Mouse (Mus musculus) cerebral cortex, adult 2 months (tissue): ENCODE data around the gene Uvrag.

ENCODE experiments used
- WGBS: fragments of 180-500 bp; shearing (Covaris S2); methylation state at CpG from one replicate; pipeline ENCODE4 v1.1.7; 2018; 5-methylcytosine and 5-hydroxymethylcytosine counted together

The Uvrag gene

GRCm38 (mm10) chr7:98976839-98977457, 164.0 kb downstream of the Uvrag start:
- WGBS = 69% methylated on average over 12 of the region's 12 CpGs

DNA sequence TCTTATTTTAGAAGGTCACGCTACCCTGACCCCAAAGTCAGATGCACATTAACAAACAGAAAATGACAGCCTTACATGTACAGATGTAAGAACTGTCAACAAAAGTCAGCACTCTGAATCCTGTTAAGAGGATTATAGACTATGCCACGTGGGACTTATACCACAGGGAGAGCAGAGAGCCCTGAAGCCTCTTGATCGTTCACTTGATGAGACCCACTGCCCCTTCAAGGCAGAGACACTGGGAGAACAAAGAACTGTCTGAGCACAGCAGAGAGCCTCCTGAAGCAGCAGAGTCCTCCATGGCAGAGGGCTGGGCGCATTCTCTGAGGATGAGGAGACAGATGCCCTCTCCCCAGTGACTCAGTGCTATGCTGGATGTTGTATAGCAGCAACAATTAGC, 166.4 kb downstream of the Uvrag start:
- 70% methylated on average over 4 of the region's 4 CpGs for WGBS

DNA sequence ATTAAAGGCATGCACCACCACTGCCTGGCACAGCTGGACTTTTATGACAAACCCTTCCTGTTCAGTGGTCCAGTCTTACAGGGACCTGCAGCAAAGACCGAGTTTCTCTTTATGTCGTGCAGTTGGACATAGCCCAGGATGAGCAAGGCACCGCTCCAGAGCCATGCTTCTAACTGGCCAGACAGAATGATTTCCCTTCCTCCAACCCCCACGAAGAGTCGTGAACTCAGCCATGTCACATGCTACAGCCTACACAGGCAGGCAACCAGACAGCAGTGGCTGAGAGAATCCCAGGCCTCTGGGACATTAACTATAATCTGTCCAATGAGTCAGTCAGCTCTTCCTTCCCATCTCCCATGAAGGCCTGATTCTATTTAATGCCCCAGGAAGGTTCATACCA, 170.2 kb downstream of the Uvrag start:
- WGBS = 57% methylated on average over 5 of the region's 5 CpGs

DNA sequence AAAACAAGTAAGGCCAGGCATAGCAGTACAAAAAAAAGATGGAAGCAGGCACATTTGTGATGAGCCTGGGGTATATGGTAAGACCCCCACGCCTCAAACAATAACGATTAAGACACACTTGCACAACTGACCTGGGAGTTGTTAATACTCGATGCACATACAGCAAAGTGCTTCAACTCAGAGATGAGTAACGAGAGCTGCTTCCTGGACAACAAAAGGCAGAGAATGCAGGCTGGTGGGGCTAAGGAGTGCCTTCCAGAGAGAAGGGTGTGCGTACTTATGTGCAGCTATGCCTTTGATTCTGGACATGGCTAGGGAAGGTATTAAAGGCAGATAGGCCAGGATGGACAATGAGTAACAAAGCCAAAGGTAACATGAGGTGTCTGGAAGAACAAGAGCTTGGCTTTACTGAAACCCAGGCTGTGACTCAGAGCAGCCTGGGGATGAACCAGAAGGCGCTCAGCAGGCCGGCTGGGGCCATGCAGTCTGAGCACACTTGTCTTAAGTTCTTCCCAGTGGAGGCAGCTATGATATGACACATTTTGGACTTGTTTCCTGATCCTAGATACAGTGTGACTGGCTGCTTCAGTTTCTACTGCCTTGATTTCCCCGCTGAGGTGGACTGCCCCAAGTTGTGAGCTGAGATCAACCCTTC, 172.1 kb downstream of the Uvrag start:
- WGBS = 79% methylated on average over 8 of the region's 8 CpGs

- WGBS = 28% methylated on average over 16 of the region's 16 CpGs
These were observed 172.8 kb downstream of the Uvrag start for GRCm38 (mm10) chr7:98968082-98968674.

- 60% methylated on average over 7 of the region's 7 CpGs for WGBS
These were observed 173.3 kb downstream of the Uvrag start for GRCm38 (mm10) chr7:98967672-98968071.

GRCm38 (mm10) chr7:98963581-98963980, 177.4 kb downstream of the Uvrag start:
- 89% methylated on average over 13 of the region's 13 CpGs for WGBS

DNA sequence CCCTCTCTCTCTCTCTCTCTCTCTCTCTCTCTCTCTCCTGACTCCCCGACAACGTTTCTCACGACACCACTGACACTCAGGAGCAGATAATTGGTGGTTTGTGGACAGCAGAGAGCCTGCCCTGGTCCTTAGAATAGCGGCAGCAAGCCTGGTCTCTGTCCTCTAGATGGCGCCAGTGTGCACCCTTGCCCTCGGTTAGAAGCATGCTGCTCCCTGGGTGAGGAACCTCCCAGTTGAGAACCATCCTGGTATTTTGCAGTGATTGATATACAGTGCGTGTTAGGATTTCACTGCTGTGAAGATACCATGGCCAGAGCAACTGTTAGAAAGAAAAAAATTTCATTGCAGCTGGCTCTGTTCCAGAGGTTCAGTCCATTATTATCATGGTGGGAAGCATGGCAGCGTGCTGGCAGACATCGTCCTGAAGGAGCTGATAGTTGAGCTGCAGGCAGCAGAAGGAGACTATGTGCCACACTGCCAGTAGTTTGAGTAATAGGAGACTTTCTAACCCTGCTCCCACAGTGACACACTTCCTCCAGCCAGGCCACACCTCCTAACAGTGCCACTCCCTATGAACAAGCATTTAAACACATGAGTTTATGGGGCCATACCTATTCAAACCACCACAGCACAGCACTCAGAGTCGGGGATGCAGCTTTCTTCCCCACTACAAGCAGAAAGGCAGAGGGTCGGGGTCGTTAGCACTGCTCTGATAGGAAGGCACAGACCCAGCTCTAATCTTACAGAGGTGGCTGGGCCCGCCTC, 178.2 kb downstream of the Uvrag start:
- 53% methylated on average over 13 of the region's 13 CpGs for WGBS

GRCm38 (mm10) chr7:98962074-98962473, 178.9 kb downstream of the Uvrag start:
- 89% methylated on average over 11 of the region's 11 CpGs for WGBS

DNA sequence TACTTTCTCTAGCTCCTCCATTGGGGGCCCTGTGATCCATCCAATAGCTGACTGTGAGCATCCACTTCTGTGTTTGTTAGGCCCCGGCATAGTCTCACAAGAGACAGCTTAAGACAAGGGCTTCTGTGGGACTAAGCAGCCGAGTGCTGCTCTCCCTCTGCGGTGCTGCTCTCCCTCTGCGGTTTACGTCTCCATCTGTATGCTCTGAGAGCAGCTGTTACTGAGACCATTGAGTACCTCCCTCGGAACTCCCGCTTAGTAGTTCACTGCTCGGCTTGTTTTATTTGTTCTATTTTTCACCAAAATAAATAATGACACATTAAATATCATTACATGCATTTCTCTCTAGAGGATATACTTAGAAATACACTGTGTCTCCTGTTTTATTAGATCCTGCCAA, 180.7 kb downstream of the Uvrag start:
- 82% methylated on average over 8 of the region's 8 CpGs for WGBS

- WGBS = 94% methylated on average over 5 of the region's 5 CpGs
These were observed 181.7 kb downstream of the Uvrag start for GRCm38 (mm10) chr7:98959246-98959645.

GRCm38 (mm10) chr7:98958172-98958571, 182.8 kb downstream of the Uvrag start:
- 64% methylated on average over 11 of the region's 11 CpGs for WGBS

GRCm38 (mm10) chr7:98957111-98957741, 183.7 kb downstream of the Uvrag start:
- WGBS = 89% methylated on average over 8 of the region's 8 CpGs

GRCm38 (mm10) chr7:98956609-98957008, 184.3 kb downstream of the Uvrag start:
- WGBS = 72% methylated on average over 1 of the region's 1 CpGs

- 80% methylated on average over 3 of the region's 3 CpGs for WGBS
These were observed 187.3 kb downstream of the Uvrag start for GRCm38 (mm10) chr7:98953649-98954048.

DNA sequence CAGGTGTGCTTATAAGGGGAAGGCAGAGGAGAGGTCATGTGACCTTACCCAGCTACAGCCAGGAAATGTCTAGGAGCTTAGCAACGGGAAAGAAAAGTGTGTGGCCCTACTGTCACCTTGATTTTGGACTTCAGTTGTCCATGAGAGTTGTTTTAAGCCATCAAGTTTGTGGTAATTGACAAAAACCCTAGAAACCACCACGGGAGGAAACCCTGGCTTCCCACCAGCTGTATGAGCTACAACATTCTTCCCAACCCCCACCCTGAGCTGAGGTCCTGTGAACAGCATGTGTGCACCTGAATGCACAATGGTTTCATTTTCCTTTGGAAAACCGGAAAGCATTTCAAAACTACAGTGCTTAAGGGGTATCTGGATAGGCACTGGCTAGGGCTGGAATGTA, 196.0 kb downstream of the Uvrag start:
- 68% methylated on average over 3 of the region's 3 CpGs for WGBS

DNA sequence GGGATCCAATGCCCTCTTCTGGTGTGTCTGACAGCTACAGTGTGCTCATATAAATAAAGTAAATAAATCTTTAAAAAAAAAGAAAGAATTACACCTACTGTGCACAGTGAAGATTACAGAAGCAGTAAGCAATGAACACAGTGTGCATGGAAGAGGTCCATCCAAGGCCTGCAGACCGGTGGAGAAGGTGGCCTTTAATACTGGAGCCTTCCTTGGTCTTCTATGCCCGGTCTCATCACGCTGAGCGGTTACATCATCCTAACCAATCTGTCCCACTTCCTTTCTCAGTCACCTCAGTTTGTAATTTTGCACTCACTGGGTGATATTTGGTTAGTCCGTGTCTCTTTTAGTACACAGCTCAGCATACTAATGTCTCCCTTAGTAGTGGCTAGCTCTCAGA, 197.3 kb downstream of the Uvrag start:
- 82% methylated on average over 5 of the region's 5 CpGs for WGBS

DNA sequence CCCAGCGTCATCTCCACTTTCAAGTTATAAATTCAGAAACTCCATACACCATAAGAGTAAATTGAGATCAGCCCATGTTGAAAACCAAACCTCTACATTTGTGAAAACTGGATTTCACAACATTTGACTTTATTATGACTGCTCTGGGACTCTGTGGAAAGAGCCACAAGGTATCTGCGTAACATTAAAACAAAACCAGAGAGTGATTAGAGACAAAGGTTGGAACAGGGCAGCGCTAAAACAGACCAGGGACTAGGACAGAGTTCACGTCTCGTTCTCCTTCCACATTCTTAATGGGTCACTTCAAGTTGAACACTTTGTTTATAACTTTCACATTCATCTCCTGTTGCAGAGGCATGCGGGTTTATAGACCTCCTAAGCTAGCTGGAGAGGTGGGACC, 198.2 kb downstream of the Uvrag start:
- WGBS = 94% methylated on average over 6 of the region's 6 CpGs

DNA sequence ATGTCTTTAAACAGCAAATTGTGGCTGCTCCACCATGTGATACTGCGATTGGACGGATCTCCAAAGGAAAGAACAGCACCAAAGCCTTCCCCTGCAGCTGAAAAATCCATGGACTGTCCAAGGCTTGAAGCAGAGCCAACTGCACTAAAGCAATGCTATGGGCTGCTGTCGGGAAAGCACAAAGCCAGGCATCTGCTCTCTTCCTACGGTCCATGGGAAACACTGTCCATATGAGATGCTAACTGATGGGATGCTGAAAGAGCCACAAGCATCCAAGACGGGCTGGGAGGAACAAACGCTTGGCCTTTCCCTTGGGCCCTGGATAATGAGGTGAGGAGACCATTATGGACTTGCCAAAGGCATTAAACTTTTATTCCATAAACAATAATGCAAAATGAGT, 201.7 kb downstream of the Uvrag start:
- WGBS = 65% methylated on average over 6 of the region's 6 CpGs

DNA sequence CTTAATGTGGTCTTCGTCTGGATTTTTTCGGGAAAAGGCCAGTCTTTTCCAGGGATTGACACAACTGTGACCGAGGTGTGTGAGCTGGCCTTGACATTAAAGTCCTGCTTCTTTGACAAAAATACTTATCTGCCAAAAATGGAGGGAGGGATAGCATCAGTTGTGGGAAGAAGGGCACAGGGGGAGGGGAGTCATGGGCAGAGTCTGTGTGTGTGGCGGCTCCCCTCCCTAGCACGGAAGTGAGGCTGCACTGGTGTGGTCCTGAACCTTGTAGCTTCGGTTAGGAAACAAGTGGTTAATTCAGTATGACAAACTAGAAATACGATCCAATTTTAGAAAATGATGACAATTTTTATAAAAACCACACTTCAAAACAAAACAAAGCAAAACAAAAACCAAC, 202.3 kb downstream of the Uvrag start:
- 89% methylated on average over 7 of the region's 7 CpGs for WGBS

GRCm38 (mm10) chr7:98937079-98937813, 203.7 kb downstream of the Uvrag start:
- 74% methylated on average over 20 of the region's 20 CpGs for WGBS
